Mouse (Mus musculus) cerebellum, adult 2 months (tissue): Measurements from ENCODE around the gene Slc9a2.

ENCODE experiments used
- CTCF ChIP-seq: fragments of 200-500 bp; IDR thresholded peaks from 2 replicates; pipeline ENCODE4 v1.5.1; 2011; ENCODE audit warnings: low read depth, mild to moderate bottlenecking, control low read depth, low read length, moderate library complexity, borderline replicate concordance; ENCODE audit not compliant: insufficient read depth
- POLR2A ChIP-seq: fragments of 200-500 bp; IDR thresholded peaks from 2 replicates; pipeline ENCODE4 v1.6.1; 2011; ENCODE audit warnings: low read length, control low read depth, borderline replicate concordance; ENCODE audit not compliant: insufficient read depth

DNA sequence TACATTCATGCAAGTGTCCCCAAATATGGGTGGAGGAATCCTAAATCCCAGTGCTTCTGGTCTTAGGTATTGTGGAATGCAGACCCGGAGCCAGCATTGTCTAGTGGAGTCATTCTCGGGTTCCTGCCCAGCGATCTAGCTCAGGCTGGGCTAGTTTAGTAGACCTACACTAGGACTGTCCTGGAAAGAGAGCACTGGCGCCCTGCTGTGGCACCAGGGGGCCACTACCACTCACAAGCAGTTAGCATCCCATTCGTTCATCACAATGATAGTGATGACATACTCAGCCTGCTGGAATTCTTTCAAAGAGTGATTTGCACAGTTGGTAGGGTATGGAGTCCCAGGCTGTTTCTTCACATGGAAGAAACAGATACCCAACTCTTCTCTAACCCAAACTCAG is 3.1 kb upstream of the Slc9a2 start:
- TF ChIP-seq POLR2A (no peak), CTCF (no peak)
